Mouse (Mus musculus) MEL (cell line): ENCODE results near the gene Gm49383.

Source experiments
- BHLHE40 ChIP-seq: IDR thresholded peaks from 2 replicates; pipeline ENCODE4 v1.6.1; 2012; ENCODE audit warnings: low read depth, mild to moderate bottlenecking, inconsistent platforms, low read length, improper control_type of control experiment, borderline replicate concordance
- CTCF ChIP-seq, 3 experiments: IDR thresholded peaks in 2 of 3; conservative IDR thresholded peaks in 1 of 3; 2 replicates each; pipeline ENCODE4 v1.5.1; 2011 to 2012; ENCODE audit warnings: low read length in 3 of 3, low read depth in 2 of 3, mild to moderate bottlenecking in 2 of 3, improper control_type of control experiment in 1 of 3, inconsistent platforms in 1 of 3, mixed read lengths in 1 of 3, moderate library complexity in 1 of 3; ENCODE audit not compliant: control insufficient read depth in 1 of 3, insufficient read depth in 1 of 3, poor library complexity in 1 of 3, severe bottlenecking in 1 of 3
- POLR2A ChIP-seq, 2 experiments: IDR thresholded peaks; 2 replicates each; pipeline ENCODE4 v1.6.1; 2011 to 2012; ENCODE audit warnings: low read length in 2 of 2, mild to moderate bottlenecking in 2 of 2, control low read depth in 1 of 2, improper control_type of control experiment in 1 of 2, low read depth in 1 of 2, moderate library complexity in 1 of 2; ENCODE audit not compliant: control insufficient read depth in 1 of 2, insufficient read depth in 1 of 2, poor library complexity in 1 of 2
- SMC3 ChIP-seq: IDR thresholded peaks from 2 replicates; pipeline ENCODE4 v1.6.1; 2011; ENCODE audit warnings: low read depth, low read length, improper control_type of control experiment
- TBP ChIP-seq: IDR thresholded peaks from 2 replicates; pipeline ENCODE4 v1.8.0; 2011; ENCODE audit warnings: low read depth, low read length, improper control_type of control experiment

DNA sequence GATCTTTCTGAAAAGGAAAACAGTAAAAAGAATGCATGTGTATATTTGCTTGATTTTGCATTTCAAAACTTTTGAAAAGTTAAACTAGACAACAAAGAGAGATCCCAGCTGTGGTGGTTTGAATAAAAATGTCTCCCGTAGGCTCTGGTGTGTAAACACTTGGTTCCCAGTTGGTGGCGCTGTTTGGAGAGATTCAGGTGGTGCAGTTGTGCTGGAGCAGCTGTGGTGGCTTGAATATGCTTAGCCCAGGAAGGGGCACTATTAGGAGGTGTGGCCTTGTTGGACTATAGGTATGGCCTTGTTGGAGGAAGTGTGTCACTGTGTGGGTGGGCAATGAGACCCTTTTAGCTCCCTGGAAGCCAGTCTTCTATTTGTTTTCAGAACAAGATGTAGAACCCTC, 32.3 kb upstream of the Gm49383 start:
- TF ChIP-seq POLR2A (IDR thresholded peaks at IDR 0.05; ENCODE audit: control insufficient read depth in 1 of 2, insufficient read depth in 1 of 2, low read depth in 1 of 2, low read length in 2 of 2, poor library complexity in 1 of 2) (no peak), TBP (no peak), CTCF (IDR thresholded peaks at IDR 0.05 in 2 of 3, conservative IDR thresholded peaks at IDR 0.05 in 1 of 3; ENCODE audit: control insufficient read depth in 1 of 3, insufficient read depth in 1 of 3, low read depth in 2 of 3, low read length in 3 of 3, poor library complexity in 1 of 3, severe bottlenecking in 1 of 3) (peak; percentile 46 to 67 (median 63)), BHLHE40 (no peak), SMC3 (peak; percentile 53)
